Mouse (Mus musculus): Measurements from ENCODE around the gene Mrgprb1.
"Not testable (repeated sequence)": the region's sequence is repeated elsewhere in the genome, so short reads cannot be mapped to it uniquely, and the experiment has no call there.

The Mrgprb1 gene

GRCm38 (mm10) chr7:48456242-48456641 is at the start of gene Mrgprb1:
Mrgprb1 (minus strand) TSS chr7:48456342.
- no peak for DNase-seq

DNA sequence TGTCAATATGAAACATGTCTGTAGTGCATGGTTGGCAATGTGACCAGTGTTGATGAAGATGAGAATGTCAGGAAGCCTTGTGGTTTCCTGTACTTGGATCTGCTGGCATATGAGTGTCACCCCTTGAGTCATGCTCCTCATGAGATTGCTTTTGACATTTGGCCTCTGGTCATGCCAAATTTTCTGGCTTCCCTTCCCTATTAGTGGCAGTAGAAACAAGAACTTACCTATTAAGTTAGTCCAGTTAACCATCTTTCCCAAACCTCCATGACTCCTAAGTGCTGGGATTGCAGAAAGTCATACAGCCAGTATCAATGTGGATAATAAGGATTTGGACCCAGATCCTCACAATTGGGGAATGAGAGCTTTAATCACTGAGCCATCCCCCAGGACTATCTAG is 43.1 kb upstream of the Mrgprb1 start, which contains the start of gene Mrgprx2:
Mrgprx2 (minus strand) TSS at position 101 of the 400 bp plus-strand sequence.
- no peak for DNase-seq

DNA sequence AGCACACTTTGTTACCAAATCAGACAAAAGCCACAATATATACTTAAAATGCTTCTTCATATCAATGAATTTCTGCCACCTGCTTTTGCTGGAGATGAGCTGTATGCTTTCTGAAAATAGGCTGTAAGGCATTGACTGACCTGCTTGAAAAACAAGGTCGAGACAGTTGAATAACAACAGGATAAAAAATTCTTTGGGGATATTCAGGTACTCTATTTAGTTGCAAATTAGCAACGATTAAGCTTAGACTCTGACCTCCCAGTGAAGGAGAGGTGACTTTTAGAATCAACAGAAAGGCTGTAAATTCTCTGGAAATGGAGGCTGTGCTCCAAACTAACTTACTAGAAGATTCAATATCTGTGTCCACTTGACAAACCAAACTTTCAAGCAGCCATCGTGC is 19.6 kb downstream of the Mrgprb1 start:
- no peak for DNase-seq

DNA sequence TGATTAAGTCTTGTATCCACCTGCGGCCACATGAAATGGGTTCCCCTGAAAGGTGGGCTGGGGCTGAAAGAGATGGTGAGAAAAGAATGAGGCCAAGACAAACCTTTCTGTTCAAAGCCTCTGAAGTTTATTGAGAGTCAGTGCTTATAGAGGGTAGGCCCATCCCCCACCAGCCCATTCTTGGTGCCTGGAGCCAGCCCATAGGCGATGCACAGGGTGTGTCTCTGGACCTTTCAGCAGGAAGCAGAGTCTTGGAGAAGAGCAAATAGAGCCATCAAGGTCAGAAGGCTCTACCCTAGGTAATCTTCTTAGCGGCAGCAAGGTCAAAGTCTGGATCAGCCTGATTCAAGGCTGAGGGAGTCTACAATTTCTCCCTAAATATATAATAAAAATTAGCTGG is 20.2 kb downstream of the Mrgprb1 start:
- not testable (repeated sequence) for DNase-seq
